Mouse (Mus musculus) CH12.LX (cell line): ENCODE data around the gene Iqschfp. TPM values are rescaled to one million over a fixed set of nuclear protein-coding genes. Genes with fewer than 3 reads are reported as not detected.

ENCODE experiments used
- DNase-seq: peaks from one replicate; pipeline ENCODE4 v3.0.0-alpha.2; 2013; ENCODE audit errors: extremely low read depth
- H3K27ac ChIP-seq: 2 replicates; pipeline ENCODE4 v1.5.1; 2012; ENCODE audit warnings: low read depth, mild to moderate bottlenecking, control low read depth, moderate library complexity; ENCODE audit not compliant: insufficient read depth
- H3K27me3 ChIP-seq: replicated peaks from 2 replicates; pipeline ENCODE3; 2012; ENCODE audit warnings: inconsistent platforms
- H3K36me3 ChIP-seq, 2 experiments: replicated peaks in 1 of 2; 2 replicates each; pipeline versions ENCODE3 to v1.6.1; 2012; ENCODE audit warnings: inconsistent platforms in 1 of 2, low read length in 1 of 2, mild to moderate bottlenecking in 1 of 2, mixed read lengths in 1 of 2, moderate library complexity in 1 of 2; ENCODE audit not compliant: control insufficient read depth in 1 of 2, insufficient read depth in 1 of 2
- H3K4me1 ChIP-seq, 2 experiments: 2 replicates each; pipeline ENCODE4 v1.6.1; 2012; ENCODE audit warnings: inconsistent platforms in 1 of 2, moderate library complexity in 1 of 2; ENCODE audit not compliant: insufficient read depth in 2 of 2, control insufficient read depth in 1 of 2
- H3K4me2 ChIP-seq: 2 replicates; pipeline ENCODE4 v1.6.1; 2012; ENCODE audit warnings: low read depth, mild to moderate bottlenecking, control low read depth; ENCODE audit not compliant: poor library complexity, insufficient read depth, severe bottlenecking
- H3K4me3 ChIP-seq, 3 experiments: fragments of 150-350 bp in 1 of 3; sonication (generic) in 1 of 3; replicated peaks in 1 of 3; 2 replicates each; pipeline versions ENCODE3 to v1.5.1; 2011 to 2012; ENCODE audit warnings: low read depth in 2 of 3, low read length in 2 of 3, mild to moderate bottlenecking in 2 of 3, moderate library complexity in 2 of 3, control low read depth in 1 of 3, improper control_type of control experiment in 1 of 3, inconsistent platforms in 1 of 3, mixed read lengths in 1 of 3; ENCODE audit not compliant: poor library complexity in 1 of 3
- H3K79me2 ChIP-seq: replicated peaks from 2 replicates; pipeline ENCODE4 v1.6.1; 2012; ENCODE audit warnings: mild to moderate bottlenecking, moderate library complexity; ENCODE audit not compliant: control insufficient read depth, poor library complexity, insufficient read depth, severe bottlenecking; ENCODE audit errors: extremely low read depth
- H3K9ac ChIP-seq: 2 replicates; pipeline ENCODE4 v1.6.1; 2012; ENCODE audit warnings: low read depth, mild to moderate bottlenecking, control low read depth, moderate library complexity; ENCODE audit not compliant: insufficient read depth
- H3K9me3 ChIP-seq: replicated peaks from 2 replicates; pipeline ENCODE3; 2012; ENCODE audit warnings: low read length, inconsistent platforms, mixed read lengths
- CHD1 ChIP-seq: IDR thresholded peaks from 2 replicates; pipeline ENCODE4 v1.6.1; 2012; ENCODE audit warnings: low read depth, low read length, improper control_type of control experiment, inconsistent platforms
- ELF1 ChIP-seq: IDR thresholded peaks from 2 replicates; pipeline ENCODE4 v1.6.1; 2014; ENCODE audit warnings: low read depth, mild to moderate bottlenecking, inconsistent platforms, low read length, improper control_type of control experiment
- EP300 ChIP-seq: IDR thresholded peaks from 2 replicates; pipeline ENCODE4 v1.6.1; 2011; ENCODE audit warnings: low read length, improper control_type of control experiment
- ETS1 ChIP-seq: conservative IDR thresholded peaks from 2 replicates; pipeline ENCODE4 v1.6.1; 2012; ENCODE audit warnings: low read depth, mild to moderate bottlenecking, inconsistent platforms, low read length, improper control_type of control experiment, moderate library complexity
- GABPA ChIP-seq: IDR thresholded peaks from 2 replicates; pipeline ENCODE4 v1.6.1; 2012; ENCODE audit warnings: low read depth, low read length, improper control_type of control experiment, inconsistent platforms; ENCODE audit not compliant: insufficient replicate concordance
- HCFC1 ChIP-seq: IDR thresholded peaks from 2 replicates; pipeline ENCODE4 v1.6.1; 2012; ENCODE audit warnings: low read depth, mild to moderate bottlenecking, inconsistent platforms, low read length, improper control_type of control experiment
- JUN ChIP-seq: IDR thresholded peaks from 2 replicates; pipeline ENCODE4 v1.6.1; 2011; ENCODE audit warnings: low read depth, mild to moderate bottlenecking, low read length, improper control_type of control experiment, moderate library complexity; ENCODE audit not compliant: insufficient read depth
- MAFK ChIP-seq: IDR thresholded peaks from 2 replicates; pipeline ENCODE4 v1.6.1; 2011; ENCODE audit warnings: low read length, improper control_type of control experiment; ENCODE audit not compliant: insufficient replicate concordance
- MAX ChIP-seq: IDR thresholded peaks from 2 replicates; pipeline ENCODE4 v1.6.1; 2011; ENCODE audit warnings: low read length, improper control_type of control experiment
- MXI1 ChIP-seq: IDR thresholded peaks from 2 replicates; pipeline ENCODE4 v1.6.1; 2011; ENCODE audit warnings: mild to moderate bottlenecking, low read depth, low read length, improper control_type of control experiment
- MYC ChIP-seq: IDR thresholded peaks from 2 replicates; pipeline ENCODE4 v1.6.1; 2011; ENCODE audit warnings: low read depth, mild to moderate bottlenecking, improper control_type of control experiment, low read length
- NRF1 ChIP-seq: IDR thresholded peaks from 2 replicates; pipeline ENCODE4 v1.6.1; 2014; ENCODE audit warnings: low read depth, mild to moderate bottlenecking, inconsistent platforms, low read length, improper control_type of control experiment, moderate library complexity
- PAX5 ChIP-seq: IDR thresholded peaks from 2 replicates; pipeline ENCODE4 v1.6.1; 2012; ENCODE audit warnings: low read length, inconsistent platforms, mixed read lengths
- POLR2AphosphoS2 ChIP-seq: IDR thresholded peaks from 2 replicates; pipeline ENCODE4 v1.6.1; 2011; ENCODE audit warnings: low read depth, low read length, improper control_type of control experiment
- RAD21 ChIP-seq: IDR thresholded peaks from 2 replicates; pipeline ENCODE4 v1.6.1; 2011; ENCODE audit warnings: low read depth, mild to moderate bottlenecking, low read length, improper control_type of control experiment, moderate library complexity
- TBP ChIP-seq: conservative IDR thresholded peaks from 2 replicates; pipeline ENCODE4 v1.6.1; 2011; ENCODE audit warnings: low read depth, low read length, improper control_type of control experiment
- USF1 ChIP-seq: IDR thresholded peaks from 2 replicates; pipeline ENCODE4 v1.6.1; 2014; ENCODE audit warnings: low read depth, mild to moderate bottlenecking, inconsistent platforms, low read length, improper control_type of control experiment
- USF2 ChIP-seq: conservative IDR thresholded peaks from 2 replicates; pipeline ENCODE4 v1.6.1; 2011; ENCODE audit warnings: low read depth, low read length, improper control_type of control experiment
- ZC3H11A ChIP-seq: IDR thresholded peaks from 2 replicates; pipeline ENCODE4 v1.6.1; 2012; ENCODE audit warnings: low read depth, mild to moderate bottlenecking, inconsistent platforms, low read length, improper control_type of control experiment
- ZKSCAN1 ChIP-seq: IDR thresholded peaks from 2 replicates; pipeline ENCODE4 v1.6.1; 2012; ENCODE audit warnings: low read depth, inconsistent platforms, low read length, improper control_type of control experiment, borderline replicate concordance
- ZNF384 ChIP-seq: IDR thresholded peaks from 2 replicates; pipeline ENCODE4 v1.6.1; 2012; ENCODE audit warnings: low read depth, low read length, improper control_type of control experiment, inconsistent platforms
- dilution Hi-C: fragments of 300-500 bp; cut with MboI; formaldehyde crosslinking; loops from 2 replicates; pipeline ENCODE4 v1.14.3; 2020; ENCODE audit warnings: low sequenced_read_pairs; ENCODE audit not compliant: extremely low pct_unique_long_range_greater_than_20kb, extremely low pct_ligation_motif_present
- in situ Hi-C: fragments of 300-500 bp; cut with MboI; formaldehyde crosslinking; loops from 3 replicates; pipeline ENCODE4 v1.14.3; 2019; ENCODE audit warnings: low sequenced_read_pairs, low pct_ligation_motif_present, low pct_unique_long_range_greater_than_20kb, mixed read lengths
- polyA plus RNA-seq: library from polyadenylated mRNA; unstranded; fragments of >175 nt; gene quantifications from 2 replicates; pipeline ENCODE4 v1.2.1, GENCODE M21; 2012; ENCODE audit warnings: low read depth; ENCODE audit not compliant: insufficient read length
- total RNA-seq, 2 experiments: library from RNA; depleted of rRNA; stranded (reverse); fragments of 300-350 nt in 1 of 2; fragments of >200 nt in 1 of 2; gene quantifications; 2 replicates each; pipeline ENCODE4 v1.2.3; 2012 to 2014

The Iqschfp gene
- total and polyA plus RNA-seq, 3 experiments: 0.13 to 0.25 TPM; not detected in 1

- Histone ChIP-seq H3K4me3 (no peak overlapping the region), H3K9me3 (no peaks in the 10 kb centered on the region), H3K79me2 (no peaks in the 10 kb centered on the region), H3K27me3 (no peaks in the 10 kb centered on the region), H3K4me2 (no peak overlapping the region), H3K4me1 (no peaks in the 10 kb centered on the region), H3K9ac (no peak overlapping the region), H3K36me3 (no peaks in the 10 kb centered on the region), H3K27ac (no peak overlapping the region)
- TF ChIP-seq EP300 (no peak), MAFK (no peak)
- in situ Hi-C loops: no loop called here
- no peak for DNase-seq
- dilution Hi-C loops: no loop called here
Observed at GRCm38 (mm10) chr3:68393578-68393977, 501.5 kb downstream of the Iqschfp start.

GRCm38 (mm10) chr3:68398691-68399090 lies 506.7 kb downstream of the Iqschfp start:
- no peak for DNase-seq
- H3K4me1 ChIP-seq: no peaks in the 10 kb centered on the region
- TF ChIP-seq MAX (no peak), RAD21 (no peak), EP300 (no peak), USF2 (no peak), ZC3H11A (no peak), ELF1 (no peak), ZKSCAN1 (no peak), GABPA (no peak), NRF1 (no peak), PAX5 (no peak)
- TF ChIP-seq, all 38 proteins: peak for 0
- dilution Hi-C loops (no loop called here), in situ Hi-C loops (no loop called here)
- H3K9ac ChIP-seq: no peak overlapping the region
- no peaks in the 10 kb centered on the region for H3K27me3 ChIP-seq
- H3K4me3 ChIP-seq: no peak overlapping the region
- H3K9me3 ChIP-seq: no peaks in the 10 kb centered on the region
- H3K36me3 ChIP-seq: no peaks in the 10 kb centered on the region
- H3K79me2 ChIP-seq: no peaks in the 10 kb centered on the region
- no peak overlapping the region for H3K4me2 ChIP-seq
- no peak overlapping the region for H3K27ac ChIP-seq

GRCm38 (mm10) chr3:68400121-68400520 lies 508.1 kb downstream of the Iqschfp start:
- in situ Hi-C loops: no loop called here
- Histone ChIP-seq H3K79me2 (no peaks in the 10 kb centered on the region), H3K4me2 (no peak overlapping the region), H3K27me3 (no peaks in the 10 kb centered on the region), H3K36me3 (no peaks in the 10 kb centered on the region), H3K4me1 (no peaks in the 10 kb centered on the region), H3K4me3 (no peak overlapping the region), H3K9ac (no peak overlapping the region), H3K27ac (no peak overlapping the region), H3K9me3 (no peaks in the 10 kb centered on the region)
- no peak for DNase-seq
- dilution Hi-C loops: no loop called here
- TF ChIP-seq ZNF384 (no peak), ZKSCAN1 (no peak), POLR2AphosphoS2 (no peak), MAX (no peak), MAFK (no peak), TBP (no peak), HCFC1 (no peak), MYC (no peak), USF1 (no peak), PAX5 (no peak), EP300 (no peak), MXI1 (no peak), CHD1 (no peak), JUN (no peak), ETS1 (no peak), ZC3H11A (no peak)
